8 mouse cellular contexts compared by ENCODE assay signal in genomic region chr2:32857584-32857983, GRCm38 (mm10). TPM values are rescaled to one million over a fixed set of nuclear protein-coding genes. Genes with fewer than 3 reads are reported as not detected.
A peak's percentile ranks its signal among the peaks of the same experiment; 100 is the strongest.
DNase-seq lines count a peak whose midpoint lies in the region; ATAC-seq and TF ChIP-seq lines count a peak whose summit lies in the region.

No protein-coding gene starts in this region.

- DNase-seq in MEL (ENCODE audit: low read depth, low spot score), result peak; percentile 94
- DNase-seq in cerebellum, adult 18-20 months, result peak; percentile 75 to 88
- peak; percentile 87 for DNase-seq in forelimb bud, embryonic 11.5 days (ENCODE audit: low read depth, low spot score)
- peak; percentile 89 for DNase-seq in hindbrain, embryonic 14.5 days (ENCODE audit: low spot score)
- DNase-seq in layer of hippocampus, postnatal 36 days, result peak; percentile 71 to 76
- peak; percentile 88 for DNase-seq in lung, postnatal 36 days
- DNase-seq in retina, postnatal 7 days (ENCODE audit: low read depth, low spot score), result peak; percentile 79
- DNase-seq in thymus, postnatal 4 days, result peak; percentile 89

- peak; percentile 89 to 98 (median 95) for TF ChIP-seq CTCF in MEL (IDR thresholded peaks at IDR 0.05 in 2 of 3, conservative IDR thresholded peaks at IDR 0.05 in 1 of 3; ENCODE audit: control insufficient read depth in 1 of 3, insufficient read depth in 1 of 3, low read depth in 2 of 3, low read length in 3 of 3, poor library complexity in 1 of 3, severe bottlenecking in 1 of 3)

- peak overlapping the region; percentile 31; the same call in 1 of the 2 replicates for H3K9ac ChIP-seq in MEL (ENCODE audit: control insufficient read depth, low read depth, low read length, poor library complexity, severe bottlenecking)
- no peak overlapping the region for H3K9ac ChIP-seq in hindbrain, embryonic 14.5 days

- no peak overlapping the region for H3K4me2 ChIP-seq in hindbrain, embryonic 14.5 days (replicated peaks)

- no peak for TF ChIP-seq POLR2A in MEL (IDR thresholded peaks at IDR 0.05; ENCODE audit: control insufficient read depth in 1 of 2, insufficient read depth in 1 of 2, low read depth in 1 of 2, low read length in 2 of 2, poor library complexity in 1 of 2)

- H3K4me3 ChIP-seq in MEL (ENCODE audit: control insufficient read depth in 1 of 2, insufficient read depth in 1 of 2, low read depth in 2 of 2, low read length in 2 of 2), result peak overlapping the region; percentile 2 to 43; a peak in 1 of 4 replicates
- H3K4me3 ChIP-seq in hindbrain, embryonic 14.5 days (replicated peaks; ENCODE audit: low read length), result no peak overlapping the region

- no peak for TF ChIP-seq EP300 in MEL (IDR thresholded peaks at IDR 0.05; ENCODE audit: low read depth in 1 of 2, low read length in 2 of 2)

- WGBS in hindbrain, embryonic 14.5 days, result 4% methylated on average over 7 of the region's 7 CpGs

- H3K9me3 ChIP-seq in MEL (replicated peaks; ENCODE audit: insufficient read depth, low read length), result no peaks in the 10 kb centered on the region
- no peaks in the 10 kb centered on the region for H3K9me3 ChIP-seq in hindbrain, embryonic 14.5 days (ENCODE audit: control insufficient read depth, low read length)

- peak; percentile 90 for TF ChIP-seq RAD21 in MEL (IDR thresholded peaks at IDR 0.05; ENCODE audit: low read depth, low read length)

- peak; percentile 68 for ATAC-seq in hindbrain, embryonic 14.5 days (ENCODE audit: low FRiP score)

- no peaks in the 10 kb centered on the region for H3K27me3 ChIP-seq in MEL (ENCODE audit: control insufficient read depth in 1 of 2, insufficient read depth in 2 of 2, low read length in 2 of 2)
- no peaks in the 10 kb centered on the region for H3K27me3 ChIP-seq in hindbrain, embryonic 14.5 days (ENCODE audit: control insufficient read depth, insufficient read depth, low read length)

- no peaks in the 10 kb centered on the region for H3K36me3 ChIP-seq in MEL (ENCODE audit: control insufficient read depth in 1 of 2, insufficient read depth in 2 of 2, low read length in 2 of 2)
- H3K36me3 ChIP-seq in hindbrain, embryonic 14.5 days (replicated peaks; ENCODE audit: control insufficient read depth, insufficient read depth), result no peaks in the 10 kb centered on the region

- H3K79me2 ChIP-seq in MEL (ENCODE audit: control insufficient read depth, insufficient read depth, low read length, poor library complexity), result no peaks in the 10 kb centered on the region

- no peak overlapping the region for H3K27ac ChIP-seq in MEL (ENCODE audit: control insufficient read depth, low read depth, low read length)
- H3K27ac ChIP-seq in hindbrain, embryonic 14.5 days, result no peak overlapping the region

- no peaks in the 10 kb centered on the region; a peak in 1 of 4 replicates for H3K4me1 ChIP-seq in MEL (ENCODE audit: control insufficient read depth in 1 of 2, insufficient read depth in 2 of 2, low read length in 2 of 2)
- no peaks in the 10 kb centered on the region for H3K4me1 ChIP-seq in hindbrain, embryonic 14.5 days (replicated peaks; ENCODE audit: control insufficient read depth, insufficient read depth, low read length)

TF ChIP-seq in MEL, 35 proteins besides CTCF, POLR2A, EP300 and RAD21:
- TF ChIP-seq MYC (IDR thresholded peaks at IDR 0.05; ENCODE audit: low read depth, low read length) (no peak), CHD1 (IDR thresholded peaks at IDR 0.05; ENCODE audit: low read depth, low read length) (no peak), MAZ (IDR thresholded peaks at IDR 0.05; ENCODE audit: low read depth, low read length) (0 out of 2 replicates have a peak, but pooled peaks have one; percentile 52), POLR2AphosphoS2 (IDR thresholded peaks at IDR 0.05; ENCODE audit: low read length) (no peak), MEF2A (IDR thresholded peaks at IDR 0.05; ENCODE audit: extremely low read depth, insufficient replicate concordance, low read depth, low read length, poor library complexity, severe bottlenecking) (no peak), ZNF384 (IDR thresholded peaks at IDR 0.05; ENCODE audit: low read depth, low read length) (peak; percentile 29; the same call in 1 of the 2 replicates), POLR2AphosphoS5 (IDR thresholded peaks at IDR 0.05; ENCODE audit: borderline replicate concordance, low read depth, low read length) (no peak), KAT2A (conservative IDR thresholded peaks at IDR 0.05; ENCODE audit: low read depth, low read length) (no peak), TAL1 (IDR thresholded peaks at IDR 0.05; ENCODE audit: low read length) (no peak), ELF1 (IDR thresholded peaks at IDR 0.05; ENCODE audit: low read depth, low read length) (0 out of 2 replicates have a peak, but pooled peaks have one; percentile 20), USF1 (IDR thresholded peaks at IDR 0.05; ENCODE audit: low read depth, low read length) (no peak), NELFE (IDR thresholded peaks at IDR 0.05; ENCODE audit: low read depth, low read length) (no peak), SIN3A (IDR thresholded peaks at IDR 0.05; ENCODE audit: low read length) (peak; percentile 63), JUND (IDR thresholded peaks at IDR 0.05; ENCODE audit: low read depth, low read length) (no peak), ZMIZ1 (IDR thresholded peaks at IDR 0.05; ENCODE audit: low read depth, low read length) (no peak), MAX (IDR thresholded peaks at IDR 0.05; ENCODE audit: low read length) (no peak; the same call in 1 of the 2 replicates), CHD2 (IDR thresholded peaks at IDR 0.05; ENCODE audit: low read length) (no peak), MYB (IDR thresholded peaks at IDR 0.05; ENCODE audit: low read depth, low read length) (no peak), BHLHE40 (IDR thresholded peaks at IDR 0.05; ENCODE audit: borderline replicate concordance, low read depth, low read length) (no peak), UBTF (IDR thresholded peaks at IDR 0.05; ENCODE audit: borderline replicate concordance, insufficient read depth, low read depth, low read length) (no peak), ZKSCAN1 (IDR thresholded peaks at IDR 0.05; ENCODE audit: low read depth, low read length) (no peak), TBP (IDR thresholded peaks at IDR 0.05; ENCODE audit: low read depth, low read length) (0 out of 2 replicates have a peak, but pooled peaks have one; percentile 27), NRF1 (IDR thresholded peaks at IDR 0.05; ENCODE audit: insufficient read depth, low read depth, low read length, poor library complexity, severe bottlenecking) (no peak), GABPA (IDR thresholded peaks at IDR 0.05; ENCODE audit: low read depth, low read length) (no peak), USF2 (IDR thresholded peaks at IDR 0.05; ENCODE audit: borderline replicate concordance in 1 of 2, insufficient read depth in 1 of 2, low read depth in 1 of 2, low read length in 2 of 2) (no peak), MXI1 (IDR thresholded peaks at IDR 0.05; ENCODE audit: low read depth, low read length) (no peak), GATA1 (IDR thresholded peaks at IDR 0.05; ENCODE audit: low read depth, low read length) (peak; percentile 40; the same call in 1 of the 2 replicates), ETS1 (IDR thresholded peaks at IDR 0.05; ENCODE audit: low read depth, low read length) (no peak), TCF12 (IDR thresholded peaks at IDR 0.05; ENCODE audit: low read depth, low read length) (no peak), SMC3 (IDR thresholded peaks at IDR 0.05; ENCODE audit: low read depth, low read length) (peak; percentile 93), E2F4 (IDR thresholded peaks at IDR 0.05; ENCODE audit: borderline replicate concordance, low read depth, low read length) (no peak), ZC3H11A (IDR thresholded peaks at IDR 0.05; ENCODE audit: low read depth, low read length) (peak; percentile 83), RCOR1 (IDR thresholded peaks at IDR 0.05; ENCODE audit: low read depth, low read length) (no peak), HCFC1 (IDR thresholded peaks at IDR 0.05; ENCODE audit: low read depth, low read length) (peak; percentile 63), MAFK (IDR thresholded peaks at IDR 0.05; ENCODE audit: borderline replicate concordance, low read depth, low read length) (no peak)
TF ChIP-seq in MEL: peak in this region for 9.

RNA-seq across cellular contexts. Expression of gene Stxbp1, which starts 10.5 kb away (rescaled TPM):
- 7.1 and 8.2 TPM in 2 replicates for total RNA-seq in MEL (2012; rRNA removed)
- 10 to 100 TPM in 1 of 2 experiments, not detected in 1; 33.2 TPM for polyA plus RNA-seq in MEL (2012; ENCODE audit: insufficient read depth in 1 of 2, insufficient read length in 2 of 2, low read depth in 1 of 2, low replicate concordance in 2 of 2, missing spikeins in 1 of 2)
- 275 and 317 TPM in 2 replicates for polyA plus RNA-seq in hindbrain, embryonic 14.5 days (2014; fragmentation: Nextera tagmentation; extraction: Ambion mirVana)
- 100 to 1,000 TPM; 561 to 604 TPM for total RNA-seq in layer of hippocampus, postnatal 36 days (2021)

RNA-seq across cellular contexts. Expression of gene Fam129b, which starts 18.3 kb away (rescaled TPM):
- 11.5 and 17.5 TPM in 2 replicates for total RNA-seq in MEL (2012; rRNA removed)
- polyA plus RNA-seq in MEL (2012; ENCODE audit: insufficient read depth in 1 of 2, insufficient read length in 2 of 2, low read depth in 1 of 2, low replicate concordance in 2 of 2, missing spikeins in 1 of 2), result 10 to 100 TPM in 1 of 2 experiments, not detected in 1; 20.0 TPM
- polyA plus RNA-seq in hindbrain, embryonic 14.5 days (2014; fragmentation: Nextera tagmentation; extraction: Ambion mirVana), result 16.8 and 19.4 TPM in 2 replicates
- total RNA-seq in layer of hippocampus, postnatal 36 days (2021), result 10 to 100 TPM; 14.0 to 17.7 TPM

Comparison
In these comparisons a context has a peak if more than half of its experiments do, and no peak if none do; other contexts are left out.
1. RNA of gene Stxbp1, which starts 10.5 kb away (total RNA-seq): 561 to 604 TPM in layer of hippocampus, postnatal 36 days; 7.1 to 8.2 TPM in MEL; every median in the first group is over 10 times any median in the second.
2. Peak in every context shown above with its lines, with median percentiles within 50 percentile points of each other: DNase-seq.